In genomic region chr1:91457116-91457515, GRCm38 (mm10) we compare ENCODE assay signal across 10 mouse cellular contexts. TPM values are rescaled to one million over a fixed set of nuclear protein-coding genes. Genes with fewer than 3 reads are reported as not detected.
DNase-seq lines count a peak whose midpoint lies in the region; ATAC-seq and TF ChIP-seq lines count a peak whose summit lies in the region.
"Had no signal": no experiment of that assay in that cellular context is flagged by ENCODE, and none has a peak within 500 bp of the region (broad histone marks: within the 10 kb centered on the region; RNA-seq: fewer than 3 reads in every experiment).

No protein-coding gene starts in this region.

- no peak overlapping the region for H3K9ac ChIP-seq in liver, embryonic 13.5 days

- peak overlapping the region; percentile 60 for H3K27ac ChIP-seq in left cerebral cortex, adult 2 months
- H3K27ac ChIP-seq in liver, embryonic 13.5 days, result peak overlapping the region; percentile 85; the same call in 1 of the 2 replicates
- H3K27ac ChIP-seq in olfactory bulb, adult 2 months (ENCODE audit: insufficient read depth, low read depth, low read length), result 0 out of 2 replicates have a peak overlapping the region, but pooled peaks have one; percentile 48

- peaks cover 80% of the 10 kb centered on the region for H3K4me1 ChIP-seq in liver, embryonic 13.5 days (replicated peaks)
- peaks cover 37% of the 10 kb centered on the region for H3K4me1 ChIP-seq in olfactory bulb, adult 2 months (ENCODE audit: control insufficient read depth, insufficient read depth, low read length)

- no peak for TF ChIP-seq CTCF in left cerebral cortex, adult 2 months (IDR thresholded peaks at IDR 0.05)
- no peak for TF ChIP-seq CTCF in olfactory bulb, adult 2 months (IDR thresholded peaks at IDR 0.05; ENCODE audit: insufficient read depth, low read depth, low read length)

- peak; percentile 90 for DNase-seq in heart, adult 11 months
- DNase-seq in heart, postnatal 4 days, result no peak
- DNase-seq in left cerebral cortex, adult 2 months (ENCODE audit: extremely low spot score in 1 of 2, low spot score in 2 of 2), result no peak
- no peak for DNase-seq in left cerebral cortex, adult 9 months (ENCODE audit: low spot score in 2 of 2)
- no peak for DNase-seq in liver, embryonic 13.5 days
- DNase-seq in layer of hippocampus, adult 9-11 months, result no peak
- no peak for DNase-seq in left cerebral cortex, postnatal 14 days (ENCODE audit: low spot score in 2 of 2)
- DNase-seq: thymus, adult 18-20 months had no signal

- H3K4me3 ChIP-seq in left cerebral cortex, adult 2 months, result peak overlapping the region; percentile 96
- H3K4me3 ChIP-seq in liver, embryonic 13.5 days (replicated peaks), result no peak overlapping the region
- H3K4me3 ChIP-seq in olfactory bulb, adult 2 months (ENCODE audit: insufficient read depth, low read depth, low read length), result no peak overlapping the region

- intact Hi-C loops in left cerebral cortex, adult 2 months (cut with DNase I), result loop anchor here (10.0 kb wide), 1 partner anchor 252 kb away; no protein-coding TSS in a partner anchor
- intact Hi-C loops in left cerebral cortex, postnatal 14 days (cut with DNase I), result no loop called here

- TF ChIP-seq POLR2A in olfactory bulb, adult 2 months (IDR thresholded peaks at IDR 0.05; ENCODE audit: insufficient read depth, low read depth, low read length), result no peak

- peak overlapping the region; percentile 95 for H3K4me2 ChIP-seq in liver, embryonic 13.5 days

- no peak for ATAC-seq in liver, embryonic 13.5 days (ENCODE audit: low read depth)

- H3K36me3 ChIP-seq in liver, embryonic 13.5 days, result no peaks in the 10 kb centered on the region

- H3K9me3 ChIP-seq in liver, embryonic 13.5 days (replicated peaks), result no peaks in the 10 kb centered on the region
- H3K9me3 ChIP-seq: megakaryocyte, embryonic 14.5 days had no signal

- WGBS in liver, embryonic 13.5 days (ENCODE audit: insufficient replicate concordance), result 80% methylated on average over 4 of the region's 4 CpGs
- 84% methylated on average over 4 of the region's 4 CpGs for WGBS in olfactory bulb, adult 2 months

- H3K27me3 ChIP-seq in liver, embryonic 13.5 days, result no peaks in the 10 kb centered on the region

RNA-seq across cellular contexts. Expression of gene Per2, which starts 2.0 kb away (rescaled TPM):
- 10 to 100 TPM in 1 of 2 experiments, 1 to 10 TPM in 1; 8.5 to 11.2 TPM for total RNA-seq in heart, postnatal 4 days (2021)
- total RNA-seq in left cerebral cortex, adult 2 months (2021), result 10 to 100 TPM; 24.8 to 54.6 TPM
- polyA plus RNA-seq in liver, embryonic 13.5 days (2015; fragmentation: Nextera tagmentation; extraction: Ambion mirVana), result 1.4 and 2.5 TPM in 2 replicates
- not detected in 2 replicates for polyA plus RNA-seq in olfactory bulb, adult 2 months (2012; ENCODE audit: insufficient read depth, insufficient read length, low replicate concordance, missing spikeins)
- total RNA-seq in left cerebral cortex, postnatal 14 days (2021), result 10 to 100 TPM; 18.8 to 26.1 TPM

RNA-seq across cellular contexts. Expression of gene Traf3ip1, which starts 37.3 kb away (rescaled TPM):
- 1 to 10 TPM; 4.3 to 4.6 TPM for total RNA-seq in heart, postnatal 4 days (2021)
- 10 to 100 TPM; 15.8 to 16.5 TPM for total RNA-seq in left cerebral cortex, adult 2 months (2021)
- 2.5 and 2.6 TPM in 2 replicates for polyA plus RNA-seq in liver, embryonic 13.5 days (2015; fragmentation: Nextera tagmentation; extraction: Ambion mirVana)
- polyA plus RNA-seq in olfactory bulb, adult 2 months (2012; ENCODE audit: insufficient read depth, insufficient read length, low replicate concordance, missing spikeins), result not detected in 2 replicates
- total RNA-seq in left cerebral cortex, postnatal 14 days (2021), result 10 to 100 TPM; 14.9 to 16.3 TPM

RNA-seq across cellular contexts. Expression of gene Hes6, which starts 43.3 kb away (rescaled TPM):
- 10 to 100 TPM; 29.6 to 30.6 TPM for total RNA-seq in heart, postnatal 4 days (2021)
- total RNA-seq in left cerebral cortex, adult 2 months (2021), result 10 to 100 TPM; 13.4 to 14.6 TPM
- polyA plus RNA-seq in liver, embryonic 13.5 days (2015; fragmentation: Nextera tagmentation; extraction: Ambion mirVana), result 21.9 and 22.5 TPM in 2 replicates
- not detected in 2 replicates for polyA plus RNA-seq in olfactory bulb, adult 2 months (2012; ENCODE audit: insufficient read depth, insufficient read length, low replicate concordance, missing spikeins)
- 10 to 100 TPM; 16.5 to 21.0 TPM for total RNA-seq in left cerebral cortex, postnatal 14 days (2021)

RNA-seq across cellular contexts. Expression of gene Ilkap, which starts 58.5 kb away (rescaled TPM):
- 10 to 100 TPM; 58.2 to 59.1 TPM for total RNA-seq in heart, postnatal 4 days (2021)
- 10 to 100 TPM; 59.8 to 64.8 TPM for total RNA-seq in left cerebral cortex, adult 2 months (2021)
- polyA plus RNA-seq in liver, embryonic 13.5 days (2015; fragmentation: Nextera tagmentation; extraction: Ambion mirVana), result 86.5 and 95.8 TPM in 2 replicates
- not detected in 2 replicates for polyA plus RNA-seq in olfactory bulb, adult 2 months (2012; ENCODE audit: insufficient read depth, insufficient read length, low replicate concordance, missing spikeins)
- 10 to 100 TPM; 49.9 to 56.0 TPM for total RNA-seq in left cerebral cortex, postnatal 14 days (2021)
